Mouse (Mus musculus) midbrain, embryonic 14.5 days (tissue): ENCODE measurements at regions not wholly inside any gene's neighbourhood (a gene's known extent, or its start where the extent isn't known, plus 50 kb on each side); places are given as distances from the start of the nearest gene placed in this dataset.
A peak's percentile ranks its signal among the peaks of the same experiment; 100 is the strongest.
"Not testable (repeated sequence)": the region's sequence is repeated elsewhere in the genome, so short reads cannot be mapped to it uniquely, and the experiment has no call there.

Source experiments
- ATAC-seq: fragments of 200-750 bp; cut with Nextera tagmentation; 2 replicates; pipeline ENCODE4 v1.8.0; 2017; ENCODE audit warnings: moderate number of reproducible peaks, moderate library complexity; ENCODE audit not compliant: low FRiP score, low TSS enrichment
- DNase-seq: peaks from one replicate; pipeline ENCODE4 v3.0.0-alpha.2; 2015
- H3K27ac ChIP-seq: fragments of 300-500 bp; sonication (generic); replicated peaks from 2 replicates; pipeline ENCODE4 v1.5.1; 2014; ENCODE audit warnings: mild to moderate bottlenecking, low read depth, low read length, moderate library complexity
- H3K27me3 ChIP-seq: fragments of 300-500 bp; sonication (generic); 2 replicates; pipeline ENCODE4 v1.6.1; 2014; ENCODE audit warnings: low read length, control low read depth, mixed read lengths; ENCODE audit not compliant: control insufficient read depth, insufficient read depth
- H3K36me3 ChIP-seq: fragments of 300-500 bp; sonication (generic); 2 replicates; pipeline ENCODE4 v1.6.1; 2014; ENCODE audit warnings: low read length, control low read depth; ENCODE audit not compliant: control insufficient read depth, insufficient read depth
- H3K4me1 ChIP-seq: fragments of 300-500 bp; sonication (generic); 2 replicates; pipeline ENCODE4 v1.6.1; 2014; ENCODE audit warnings: mild to moderate bottlenecking, antibody characterized with exemption, low read length, control low read depth; ENCODE audit not compliant: control insufficient read depth, insufficient read depth
- H3K4me2 ChIP-seq: fragments of 300-500 bp; sonication (generic); 2 replicates; pipeline ENCODE4 v1.6.1; 2014; ENCODE audit warnings: mild to moderate bottlenecking, low read length, moderate library complexity
- H3K4me3 ChIP-seq: fragments of 300-500 bp; sonication (generic); replicated peaks from 2 replicates; pipeline ENCODE4 v1.5.1; 2014; ENCODE audit warnings: low read depth, low read length
- H3K9ac ChIP-seq: fragments of 300-500 bp; sonication (generic); replicated peaks from 2 replicates; pipeline ENCODE4 v1.6.1; 2014; ENCODE audit warnings: mild to moderate bottlenecking, low read length, moderate library complexity
- H3K9me3 ChIP-seq: fragments of 300-500 bp; sonication (generic); 2 replicates; pipeline ENCODE4 v1.6.1; 2016; ENCODE audit warnings: low read length, control low read depth, mixed read lengths; ENCODE audit not compliant: control insufficient read depth
- WGBS: fragments of 180-500 bp; shearing (Covaris S2); extraction: QIAGEN DNeasy Blood & Tissue Kit; methylation state at CpG from one replicate; pipeline ENCODE4 v1.1.7; 2014; 5-methylcytosine and 5-hydroxymethylcytosine counted together

- H3K4me3 ChIP-seq, result no peak overlapping the region
- DNase-seq, result no peak
- ATAC-seq, result no peak
- H3K27me3 ChIP-seq, result no peaks in the 10 kb centered on the region
- no peaks in the 10 kb centered on the region for H3K36me3 ChIP-seq
- H3K27ac ChIP-seq, result no peak overlapping the region
- WGBS, result 75% methylated on average over 1 of the region's 1 CpGs
- no peaks in the 10 kb centered on the region for H3K4me1 ChIP-seq
- no peak overlapping the region for H3K4me2 ChIP-seq
- no peak overlapping the region for H3K9ac ChIP-seq
- no peaks in the 10 kb centered on the region for H3K9me3 ChIP-seq
Measured at GRCm38 (mm10) chr1:47263611-47264010, 371.0 kb upstream of the Slc39a10 start.

- DNase-seq (no peak), ATAC-seq (no peak)
- 87% methylated on average over 3 of the region's 3 CpGs for WGBS
Measured at GRCm38 (mm10) chr1:47261505-47262130, 369.0 kb upstream of the Slc39a10 start.

GRCm38 (mm10) chr1:47250706-47251105, 358.1 kb upstream of the Slc39a10 start:
- not testable (repeated sequence) for H3K27me3 ChIP-seq, H3K9ac ChIP-seq
- WGBS, result 84% methylated on average over 10 of the region's 13 CpGs

More at GRCm38 (mm10) chr1:47261505-47262130, 369.0 kb upstream of the Slc39a10 start:
- H3K4me2 ChIP-seq, result no peak overlapping the region
- no peak overlapping the region for H3K27ac ChIP-seq
- H3K9me3 ChIP-seq, result no peaks in the 10 kb centered on the region
- H3K4me1 ChIP-seq, result no peaks in the 10 kb centered on the region
- H3K4me3 ChIP-seq, result no peak overlapping the region
- H3K9ac ChIP-seq, result no peak overlapping the region
- no peaks in the 10 kb centered on the region for H3K36me3 ChIP-seq
- H3K27me3 ChIP-seq, result no peaks in the 10 kb centered on the region

GRCm38 (mm10) chr1:47217088-47217487, 324.4 kb upstream of the Slc39a10 start:
- Histone ChIP-seq H3K36me3 (no peaks in the 10 kb centered on the region), H3K4me3 (no peak overlapping the region), H3K4me1 (no peaks in the 10 kb centered on the region), H3K4me2 (no peak overlapping the region), H3K27me3 (no peaks in the 10 kb centered on the region), H3K9me3 (no peaks in the 10 kb centered on the region), H3K27ac (no peak overlapping the region), H3K9ac (no peak overlapping the region)
- DNase-seq, result no peak
- no peak for ATAC-seq
- 78% methylated on average over 2 of the region's 2 CpGs for WGBS

More at GRCm38 (mm10) chr1:47250706-47251105, 358.1 kb upstream of the Slc39a10 start:
- not testable (repeated sequence) for H3K9me3 ChIP-seq, H3K27ac ChIP-seq, H3K4me2 ChIP-seq, ATAC-seq, H3K36me3 ChIP-seq, H3K4me3 ChIP-seq, H3K4me1 ChIP-seq, DNase-seq

GRCm38 (mm10) chr1:47216419-47217002, 323.9 kb upstream of the Slc39a10 start:
- no peaks in the 10 kb centered on the region for H3K9me3 ChIP-seq
- no peak overlapping the region for H3K9ac ChIP-seq
- ATAC-seq, result no peak
- H3K27me3 ChIP-seq, result no peaks in the 10 kb centered on the region
- no peak overlapping the region for H3K27ac ChIP-seq
- H3K36me3 ChIP-seq, result no peaks in the 10 kb centered on the region
- no peak overlapping the region for H3K4me2 ChIP-seq
- WGBS, result 83% methylated on average over 2 of the region's 2 CpGs
- DNase-seq, result no peak
- no peak overlapping the region for H3K4me3 ChIP-seq
- H3K4me1 ChIP-seq, result no peaks in the 10 kb centered on the region

- H3K27ac ChIP-seq, result no peak overlapping the region
- WGBS, result 81% methylated on average over 5 of the region's 5 CpGs
- no peak overlapping the region for H3K4me3 ChIP-seq
- H3K9ac ChIP-seq, result no peak overlapping the region
- DNase-seq (no peak), ATAC-seq (no peak)
- no peaks in the 10 kb centered on the region for H3K27me3 ChIP-seq
- no peak overlapping the region for H3K4me2 ChIP-seq
- no peaks in the 10 kb centered on the region for H3K36me3 ChIP-seq
- no peaks in the 10 kb centered on the region for H3K9me3 ChIP-seq
- no peaks in the 10 kb centered on the region for H3K4me1 ChIP-seq
Measured at GRCm38 (mm10) chr1:47213476-47213875, 320.8 kb upstream of the Slc39a10 start.

- Histone ChIP-seq H3K27ac (no peak overlapping the region), H3K9me3 (no peaks in the 10 kb centered on the region), H3K27me3 (no peaks in the 10 kb centered on the region), H3K4me2 (no peak overlapping the region), H3K4me1 (no peaks in the 10 kb centered on the region), H3K9ac (no peak overlapping the region), H3K4me3 (no peak overlapping the region), H3K36me3 (no peaks in the 10 kb centered on the region)
- ATAC-seq, result no peak
- WGBS, result 88% methylated on average over 4 of the region's 4 CpGs
- DNase-seq, result no peak
Measured at GRCm38 (mm10) chr1:47193001-47193400, 300.3 kb upstream of the Slc39a10 start.

- WGBS, result 74% methylated on average over 3 of the region's 3 CpGs
- no peak overlapping the region for H3K4me3 ChIP-seq
- no peaks in the 10 kb centered on the region for H3K9me3 ChIP-seq
- H3K27ac ChIP-seq, result no peak overlapping the region
- 0 out of 2 replicates have a peak, but pooled peaks cover 4% of the 10 kb centered on the region for H3K4me1 ChIP-seq
- no peaks in the 10 kb centered on the region for H3K36me3 ChIP-seq
- no peak overlapping the region for H3K9ac ChIP-seq
- peak; percentile 3 for DNase-seq
- H3K27me3 ChIP-seq, result no peaks in the 10 kb centered on the region
- H3K4me2 ChIP-seq, result no peak overlapping the region
- no peak for ATAC-seq
Measured at GRCm38 (mm10) chr1:47164417-47164816, 271.8 kb upstream of the Slc39a10 start.

- no peak for ATAC-seq
Measured at GRCm38 (mm10) chr1:47163808-47164410, 271.3 kb upstream of the Slc39a10 start.

More at GRCm38 (mm10) chr1:47163808-47164410, 271.3 kb upstream of the Slc39a10 start:
- Histone ChIP-seq H3K9me3 (no peaks in the 10 kb centered on the region), H3K36me3 (no peaks in the 10 kb centered on the region), H3K4me3 (no peak overlapping the region), H3K4me1 (0 out of 2 replicates have a peak, but pooled peaks cover 4% of the 10 kb centered on the region), H3K27ac (no peak overlapping the region), H3K4me2 (no peak overlapping the region), H3K9ac (no peak overlapping the region), H3K27me3 (no peaks in the 10 kb centered on the region)
- DNase-seq, result peak; percentile 29
- WGBS, result 26% methylated on average over 1 of the region's 1 CpGs
